Mouse (Mus musculus): ENCODE results near the gene Anp32b.

Anp32b gene

GRCm38 (mm10) chr4:46450519-46451131 lies at the start of gene Anp32b:
Anp32b (plus strand) TSS chr4:46450902.
- DNase-seq (ENCODE audit: low spot score in 2 of 2) = peak; percentile 93 to 99

- peak; percentile 74 to 82 for DNase-seq (ENCODE audit: low spot score in 2 of 2)
Observed at GRCm38 (mm10) chr4:46404042-46404795, 46.5 kb upstream of the Anp32b start.

- peak; percentile 69 to 70 for DNase-seq (ENCODE audit: low spot score in 2 of 2)
Observed at GRCm38 (mm10) chr4:46406966-46407703, 43.6 kb upstream of the Anp32b start.

GRCm38 (mm10) chr4:46410677-46411076 lies 40.0 kb upstream of the Anp32b start:
- DNase-seq (ENCODE audit: low spot score in 2 of 2) = peak; percentile 67 to 73

GRCm38 (mm10) chr4:46411489-46411888 lies 39.2 kb upstream of the Anp32b start:
- peak; percentile 46 to 72 for DNase-seq (ENCODE audit: low spot score in 2 of 2)

GRCm38 (mm10) chr4:46412113-46412512 lies 38.6 kb upstream of the Anp32b start:
- DNase-seq (ENCODE audit: low spot score in 2 of 2) = no peak

GRCm38 (mm10) chr4:46413406-46413805 lies 37.3 kb upstream of the Anp32b start, which contains the start of gene Hemgn:
Hemgn (minus strand) TSS chr4:46413506.
- DNase-seq (ENCODE audit: low spot score in 2 of 2) = no peak

- peak; percentile 50 to 73 for DNase-seq (ENCODE audit: low spot score in 2 of 2)
Observed at GRCm38 (mm10) chr4:46417491-46417890, 33.2 kb upstream of the Anp32b start.

GRCm38 (mm10) chr4:46418851-46419250 lies 31.9 kb upstream of the Anp32b start:
- DNase-seq (ENCODE audit: low spot score in 2 of 2) = no peak

GRCm38 (mm10) chr4:46422625-46423024 lies 28.1 kb upstream of the Anp32b start:
- no peak for DNase-seq (ENCODE audit: low spot score in 2 of 2)

- peak in 1 of 2 experiments; percentile 46 for DNase-seq (ENCODE audit: low spot score in 2 of 2)
Observed at GRCm38 (mm10) chr4:46428903-46429499, 21.7 kb upstream of the Anp32b start.

GRCm38 (mm10) chr4:46432339-46433036 lies 18.2 kb upstream of the Anp32b start:
- peak; percentile 73 to 74 for DNase-seq (ENCODE audit: low spot score in 2 of 2)

GRCm38 (mm10) chr4:46442501-46442900 lies 8.2 kb upstream of the Anp32b start:
- no peak for DNase-seq (ENCODE audit: low spot score in 2 of 2)

- no peak for DNase-seq (ENCODE audit: low spot score in 2 of 2)
Observed at GRCm38 (mm10) chr4:46445237-46445945, 5.3 kb upstream of the Anp32b start.

- no peak for DNase-seq (ENCODE audit: low spot score in 2 of 2)
Observed at GRCm38 (mm10) chr4:46447461-46447860, 3.2 kb upstream of the Anp32b start.

- DNase-seq (ENCODE audit: low spot score in 2 of 2) = peak; percentile 34 to 71
Observed at GRCm38 (mm10) chr4:46448886-46449285, 1.8 kb upstream of the Anp32b start.

- no peak for DNase-seq (ENCODE audit: low spot score in 2 of 2)
Observed at GRCm38 (mm10) chr4:46450020-46450518, 633 bp upstream of the Anp32b start.

GRCm38 (mm10) chr4:46451240-46451757 lies 597 bp downstream of the Anp32b start:
- peak; percentile 71 to 90 for DNase-seq (ENCODE audit: low spot score in 2 of 2)

GRCm38 (mm10) chr4:46451758-46452480 lies 1.2 kb downstream of the Anp32b start:
- DNase-seq (ENCODE audit: low spot score in 2 of 2) = peak; percentile 68 to 83

GRCm38 (mm10) chr4:46452481-46452850 lies 1.8 kb downstream of the Anp32b start:
- DNase-seq (ENCODE audit: low spot score in 2 of 2) = peak; percentile 76 to 85
